7 mouse cellular contexts compared by ENCODE assay signal in the genomic region with DNA sequence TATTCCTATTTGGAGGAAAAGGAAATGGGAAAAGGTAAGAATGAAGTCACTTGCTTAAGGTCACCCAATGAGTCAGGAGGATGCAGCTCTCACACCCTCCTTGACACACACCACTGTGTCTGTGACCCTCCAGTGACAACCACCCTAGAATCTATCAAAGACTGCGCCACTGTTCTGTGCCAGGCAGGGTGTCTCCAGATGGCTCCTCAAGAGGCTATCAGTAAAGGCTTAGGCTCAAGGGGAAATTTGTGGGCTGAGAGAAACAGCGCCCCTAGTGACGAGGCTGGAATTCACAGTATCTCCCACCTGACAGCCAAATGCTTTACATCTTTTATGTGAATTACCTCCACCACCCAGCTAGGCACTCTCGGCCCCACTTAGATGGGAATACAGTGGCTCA. TPM values are rescaled to one million over a fixed set of nuclear protein-coding genes. Genes with fewer than 3 reads are reported as not detected.
DNase-seq lines count a peak whose midpoint lies in the region; ATAC-seq and TF ChIP-seq lines count a peak whose summit lies in the region.

No protein-coding gene starts in this region.

- peaks cover 61% of the 10 kb centered on the region for H3K27me3 ChIP-seq in liver, embryonic 12.5 days (replicated peaks)
- peaks cover 67% of the 10 kb centered on the region for H3K27me3 ChIP-seq in Patski
- peaks cover 31% of the 10 kb centered on the region for H3K27me3 ChIP-seq in embryonic facial prominence, embryonic 14.5 days (replicated peaks; ENCODE audit: control insufficient read depth, insufficient read depth, low read length)
- H3K27me3 ChIP-seq in limb, embryonic 11.5 days (ENCODE audit: control insufficient read depth, insufficient read depth, low read length) = peaks cover 17% of the 10 kb centered on the region; the same call in 1 of the 2 replicates

- in situ Hi-C loops in Patski (cut with MboI; ENCODE audit: low pct_unique_long_range_greater_than_20kb) = no loop called here

- POLR2A ChIA-PET in Patski (lab: Charles Lee) = no interaction called here

- H3K36me3 ChIP-seq in liver, embryonic 12.5 days = no peaks in the 10 kb centered on the region
- no peaks in the 10 kb centered on the region for H3K36me3 ChIP-seq in embryonic facial prominence, embryonic 14.5 days (ENCODE audit: control insufficient read depth, insufficient read depth, low read length)
- H3K36me3 ChIP-seq in limb, embryonic 11.5 days (ENCODE audit: control insufficient read depth, insufficient read depth, low read length) = no peaks in the 10 kb centered on the region

- H3K4me3 ChIP-seq in liver, embryonic 12.5 days = no peak overlapping the region
- no peak overlapping the region for H3K4me3 ChIP-seq in embryonic facial prominence, embryonic 14.5 days (ENCODE audit: low read depth, low read length)
- H3K4me3 ChIP-seq in limb, embryonic 11.5 days (ENCODE audit: low read depth, low read length) = no peak overlapping the region

- no peaks in the 10 kb centered on the region for H3K9me3 ChIP-seq in liver, embryonic 12.5 days (replicated peaks)
- H3K9me3 ChIP-seq in embryonic facial prominence, embryonic 14.5 days (ENCODE audit: control insufficient read depth, low read length) = no peaks in the 10 kb centered on the region
- no peaks in the 10 kb centered on the region for H3K9me3 ChIP-seq in limb, embryonic 11.5 days (ENCODE audit: control insufficient read depth, low read length)

- no peak overlapping the region for H3K9ac ChIP-seq in liver, embryonic 12.5 days
- H3K9ac ChIP-seq in embryonic facial prominence, embryonic 14.5 days (ENCODE audit: low read depth, low read length) = no peak overlapping the region
- no peak overlapping the region for H3K9ac ChIP-seq in limb, embryonic 11.5 days (ENCODE audit: low read length)

- ATAC-seq in liver, embryonic 12.5 days = no peak
- no peak for ATAC-seq in Patski
- no peak for ATAC-seq in embryonic facial prominence, embryonic 14.5 days (ENCODE audit: low read depth)
- no peak for ATAC-seq in limb, embryonic 11.5 days (ENCODE audit: insufficient number of reproducible peaks, low FRiP score, low TSS enrichment, low read depth)

- H3K27ac ChIP-seq in liver, embryonic 12.5 days = no peak overlapping the region
- H3K27ac ChIP-seq in embryonic facial prominence, embryonic 14.5 days (replicated peaks; ENCODE audit: low read depth, low read length) = no peak overlapping the region
- H3K27ac ChIP-seq in limb, embryonic 11.5 days (replicated peaks; ENCODE audit: low read depth, low read length) = no peak overlapping the region

- no peak overlapping the region for H3K4me2 ChIP-seq in liver, embryonic 12.5 days
- H3K4me2 ChIP-seq in embryonic facial prominence, embryonic 14.5 days (ENCODE audit: low read depth, low read length) = no peak overlapping the region
- no peak overlapping the region for H3K4me2 ChIP-seq in limb, embryonic 11.5 days (ENCODE audit: low read depth, severe bottlenecking)

- no peaks in the 10 kb centered on the region for H3K4me1 ChIP-seq in liver, embryonic 12.5 days
- H3K4me1 ChIP-seq in embryonic facial prominence, embryonic 14.5 days (ENCODE audit: control insufficient read depth, insufficient read depth, low read length) = no peaks in the 10 kb centered on the region
- H3K4me1 ChIP-seq in limb, embryonic 11.5 days (ENCODE audit: control insufficient read depth, insufficient read depth, low read length) = 0 out of 2 replicates have a peak, but pooled peaks cover 3% of the 10 kb centered on the region

- DNase-seq in liver (peak; percentile 39), Patski (ENCODE audit: low read depth, low spot score) (no peak)
- DNase-seq in brain, adult 2 months (ENCODE audit: low read depth, low spot score) = peak; percentile 68
- peak; percentile 22 for DNase-seq in embryonic facial prominence, embryonic 14.5 days (ENCODE audit: low spot score)
- peak; percentile 75 for DNase-seq in limb, embryonic 11.5 days (ENCODE audit: low spot score)
- DNase-seq in retina, postnatal 1 day = peak; percentile 74

- CTCF ChIA-PET in Patski (lab: Charles Lee) = no interaction called here

- TF ChIP-seq CTCF in Patski (IDR thresholded peaks at IDR 0.05) = peak; percentile 75

- 6% methylated on average over 4 of the region's 4 CpGs for WGBS in liver, embryonic 12.5 days (ENCODE audit: insufficient replicate concordance)
- 19% methylated on average over 4 of the region's 4 CpGs for WGBS in embryonic facial prominence, embryonic 14.5 days
- WGBS in limb, embryonic 11.5 days = 12% methylated on average over 4 of the region's 4 CpGs

RNA-seq across cellular contexts. Expression of a gene that starts 3.6 kb away (rescaled TPM):
- 0.05 and 0.13 TPM in 2 replicates for polyA plus RNA-seq in liver, embryonic 12.5 days (2016; fragmentation: Nextera tagmentation; extraction: Ambion mirVana)
- not detected for polyA plus RNA-seq in Patski (2021)
- polyA plus RNA-seq in embryonic facial prominence, embryonic 14.5 days (2014; fragmentation: Nextera tagmentation; extraction: Ambion mirVana) = 0.21 and 0.24 TPM in 2 replicates
- polyA plus RNA-seq in limb, embryonic 11.5 days (2014; fragmentation: Nextera tagmentation; extraction: Ambion mirVana) = not detected in 2 replicates
